Mouse (Mus musculus) frontal cortex, adult 2 months (tissue): ENCODE results near the gene Akr1d1. TPM values are rescaled to one million over a fixed set of nuclear protein-coding genes. Genes with fewer than 3 reads are reported as not detected.

ENCODE experiments used
- DNase-seq, 2 experiments: peaks; one replicate each; pipeline ENCODE4 v3.0.0; 2022; ENCODE audit warnings: low spot score in 1 of 2; ENCODE audit errors: extremely low spot score in 1 of 2
- polyA plus RNA-seq: library from polyadenylated mRNA; depleted of rRNA; stranded (reverse); fragments of >200 nt; gene quantifications from 2 replicates; pipeline ENCODE4 v1.2.3, GENCODE M21; 2012; rRNA removed

Gene Akr1d1
- polyA plus RNA-seq, 1 experiment, result not detected

GRCm38 (mm10) chr6:37615490-37615889 is 85.5 kb downstream of the Akr1d1 start:
- no peak for DNase-seq

DNA sequence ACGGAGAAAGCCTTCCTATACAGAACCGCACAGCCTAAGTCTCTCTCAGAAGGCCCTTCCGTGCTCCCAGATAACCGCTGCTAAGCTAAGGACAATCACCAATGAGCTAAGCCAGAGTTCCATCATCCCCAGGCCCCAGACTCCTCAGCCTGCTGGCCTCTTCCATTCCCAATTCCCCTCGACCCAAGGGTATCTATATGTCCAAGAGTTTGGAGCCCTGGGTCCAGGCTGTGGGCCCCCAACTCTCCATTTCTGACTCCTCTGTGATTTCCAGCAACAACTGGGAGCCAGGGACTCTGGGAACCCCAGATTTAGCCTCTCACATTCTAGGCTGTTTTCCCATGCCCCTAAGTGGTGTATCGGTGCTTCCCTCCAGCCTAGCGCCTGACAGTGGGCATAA is 86.2 kb downstream of the Akr1d1 start:
- DNase-seq, result no peak

GRCm38 (mm10) chr6:37617431-37618011 is 87.5 kb downstream of the Akr1d1 start:
- DNase-seq, result peak in 1 of 2 experiments; percentile 3

Other genes starting within 250 kb of the Akr1d1 start
- 11.4 and 11.6 TPM in 2 replicates for gene Dgki, start 230.0 kb upstream of the Akr1d1 start, polyA plus RNA-seq
- gene Creb3l2, start 88.0 kb upstream of the Akr1d1 start, polyA plus RNA-seq, result 5.6 and 5.7 TPM in 2 replicates